Mouse (Mus musculus): ENCODE data around the gene Tmem81. TPM values are rescaled to one million over a fixed set of nuclear protein-coding genes. Genes with fewer than 3 reads are reported as not detected.

The Tmem81 gene
- total RNA-seq, 2 experiments from 2014 or later: 4.7 to 4.8 TPM

GRCm38 (mm10) chr1:132518621-132519020 lies 12.6 kb downstream of the Tmem81 start:
- DNase-seq (ENCODE audit: low spot score in 2 of 2): no peak

DNA sequence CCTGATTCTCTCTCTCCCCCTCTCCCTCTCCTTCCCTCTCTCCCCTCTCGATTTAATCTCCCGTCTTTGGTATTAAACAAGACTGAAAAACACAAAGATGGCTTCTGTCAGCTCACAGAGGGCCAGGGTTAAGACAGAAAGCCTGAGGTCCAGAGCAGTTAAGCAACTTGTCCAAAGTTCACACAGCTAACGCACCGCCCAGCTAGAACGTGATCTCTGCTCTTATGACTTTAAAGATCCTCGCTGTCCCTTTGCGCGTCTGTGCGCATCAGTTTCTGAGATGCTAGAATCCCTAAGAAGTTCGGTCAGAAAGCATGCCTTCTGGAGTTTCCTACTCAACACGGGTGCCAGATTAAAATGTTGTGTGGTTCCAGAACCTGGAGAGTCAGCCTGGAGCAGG lies 13.7 kb downstream of the Tmem81 start:
- DNase-seq (ENCODE audit: low spot score in 2 of 2): no peak

- DNase-seq (ENCODE audit: low spot score in 2 of 2): peak; percentile 44 to 45
Measured at GRCm38 (mm10) chr1:132520764-132521163, 14.7 kb downstream of the Tmem81 start.

DNA sequence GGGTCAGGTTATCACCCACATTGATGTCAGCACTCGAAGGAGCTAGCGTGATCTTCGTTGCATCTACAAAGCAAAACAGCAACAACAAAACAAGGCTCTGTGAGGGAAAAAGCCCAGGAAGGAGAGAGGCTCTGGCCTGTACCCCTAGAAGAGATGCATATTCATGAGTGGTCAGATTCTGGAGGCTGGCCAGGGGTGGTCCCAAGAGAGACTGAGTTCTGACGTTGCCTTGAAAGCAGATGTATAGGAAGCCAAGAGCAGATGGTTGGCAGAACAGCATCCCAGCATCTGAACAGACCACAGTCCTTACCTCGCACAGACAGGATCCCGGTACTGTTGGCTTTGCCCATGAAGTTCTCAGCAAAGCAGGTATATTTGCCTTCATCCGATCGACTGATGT lies 17.0 kb downstream of the Tmem81 start:
- no peak for DNase-seq (ENCODE audit: low spot score in 2 of 2)

- peak in 1 of 2 experiments; percentile 50 for DNase-seq (ENCODE audit: low spot score in 2 of 2)
Measured at GRCm38 (mm10) chr1:132523920-132524319, 17.9 kb downstream of the Tmem81 start.

DNA sequence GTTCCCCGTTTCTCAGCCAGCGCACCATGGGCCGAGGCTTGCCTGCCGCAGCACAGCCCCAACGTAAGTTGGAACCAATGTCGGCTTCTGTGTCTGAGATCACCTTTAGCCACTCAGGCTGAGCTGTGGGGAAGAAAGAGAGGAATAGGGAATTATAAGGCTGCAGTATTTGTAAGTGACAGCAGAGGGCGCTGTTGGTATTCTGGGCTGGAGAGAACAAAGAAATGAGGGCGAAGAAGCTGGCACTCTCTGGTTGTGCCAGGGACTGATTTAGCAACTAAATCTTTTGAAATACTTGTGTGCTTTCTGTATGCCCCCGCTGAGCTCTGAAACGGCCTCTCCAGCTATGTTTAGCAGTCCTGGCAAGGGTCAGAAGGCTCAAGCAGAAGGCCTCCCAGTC lies 19.8 kb downstream of the Tmem81 start:
- peak; percentile 80 to 92 for DNase-seq (ENCODE audit: low spot score in 2 of 2)

DNA sequence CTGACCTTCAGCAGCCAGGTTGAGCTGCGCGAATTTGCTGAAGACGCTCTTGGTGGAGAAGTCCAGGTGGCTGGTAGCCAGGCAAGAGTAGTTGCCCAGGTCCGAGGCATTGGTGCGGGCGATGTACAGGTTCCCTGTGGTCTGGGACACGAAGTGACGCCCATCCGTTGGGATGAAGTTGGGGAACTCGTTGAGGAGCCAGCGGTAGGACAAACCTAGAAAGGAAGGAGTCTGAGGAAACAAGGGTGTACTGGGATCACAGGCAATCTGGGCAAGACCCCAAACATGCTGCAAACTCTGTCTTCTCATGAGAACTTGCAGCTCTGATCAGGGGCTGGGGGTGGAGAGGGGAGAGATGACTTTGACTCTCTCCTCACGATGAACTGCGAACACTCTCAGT lies 22.0 kb downstream of the Tmem81 start:
- DNase-seq (ENCODE audit: low spot score in 2 of 2): no peak

DNA sequence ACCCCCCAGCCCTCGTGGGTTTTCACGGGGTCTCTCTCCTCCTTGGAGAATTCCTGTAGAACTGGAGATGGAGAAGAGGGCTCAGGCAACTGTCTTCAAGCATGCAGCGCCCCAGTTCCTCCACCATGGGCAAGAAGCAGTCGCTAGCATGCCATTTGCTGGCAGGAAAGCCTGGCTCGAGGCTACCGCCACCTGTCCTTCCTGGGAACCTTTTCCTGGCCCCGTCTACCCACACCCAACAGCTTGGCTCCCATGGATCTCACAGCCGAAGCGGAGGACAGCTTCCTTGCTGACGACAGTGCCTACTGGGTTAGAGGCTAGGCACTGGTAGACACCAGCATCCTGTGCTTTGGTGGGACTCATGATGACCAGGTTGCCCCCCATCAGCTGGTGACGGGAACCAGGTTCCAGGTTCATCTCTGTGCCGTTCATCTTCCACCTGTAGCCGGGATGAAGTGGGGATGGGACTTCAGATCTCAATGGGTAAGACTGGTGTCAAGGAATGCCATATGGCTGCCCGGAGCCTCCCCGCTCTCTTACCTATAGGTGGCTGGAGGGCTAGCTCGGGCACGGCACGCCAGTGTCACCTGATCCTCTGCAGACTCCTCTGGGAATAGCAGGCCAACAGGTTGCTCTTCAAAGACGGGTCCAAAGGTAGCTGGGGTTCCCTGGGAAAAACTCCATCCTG lies 22.8 kb downstream of the Tmem81 start:
- no peak for DNase-seq (ENCODE audit: low spot score in 2 of 2)

DNA sequence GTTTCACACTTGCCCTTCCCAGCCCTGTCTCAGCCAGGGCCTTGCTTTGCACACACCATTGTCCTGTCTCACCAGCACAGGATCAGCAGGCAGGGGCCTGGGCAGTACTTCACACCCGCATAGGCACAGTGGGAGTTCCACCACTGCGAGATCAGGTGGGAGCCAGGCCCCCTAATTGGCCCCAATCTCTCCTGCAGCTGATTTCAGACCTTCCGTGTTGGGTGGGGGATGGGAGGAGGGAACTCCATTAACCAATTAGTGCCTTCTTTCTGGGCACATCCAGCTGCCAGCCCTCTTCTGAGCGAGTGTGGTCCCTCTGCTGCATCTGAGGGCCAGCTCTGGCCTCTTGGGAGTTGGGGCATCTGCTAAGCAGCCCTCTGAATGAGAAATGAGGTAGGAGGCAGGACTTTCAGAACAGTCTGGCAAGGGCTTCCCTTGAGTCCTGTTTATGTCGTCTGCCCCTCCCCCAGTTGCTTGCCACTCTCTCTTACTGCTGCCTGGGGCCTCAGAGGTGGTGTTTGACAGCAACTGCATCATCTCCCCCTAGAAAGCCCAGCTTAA lies 24.7 kb downstream of the Tmem81 start:
- DNase-seq (ENCODE audit: low spot score in 2 of 2): no peak

- peak in 1 of 2 experiments; percentile 45 for DNase-seq (ENCODE audit: low spot score in 2 of 2)
Measured at GRCm38 (mm10) chr1:132532521-132532920, 26.5 kb downstream of the Tmem81 start.

- DNase-seq (ENCODE audit: low spot score in 2 of 2): no peak
Measured at GRCm38 (mm10) chr1:132533840-132534239, 27.8 kb downstream of the Tmem81 start.

GRCm38 (mm10) chr1:132535541-132535940 lies 29.5 kb downstream of the Tmem81 start:
- DNase-seq (ENCODE audit: low spot score in 2 of 2): no peak

- DNase-seq (ENCODE audit: low spot score in 2 of 2): no peak
Measured at GRCm38 (mm10) chr1:132536416-132536815, 30.4 kb downstream of the Tmem81 start.

DNA sequence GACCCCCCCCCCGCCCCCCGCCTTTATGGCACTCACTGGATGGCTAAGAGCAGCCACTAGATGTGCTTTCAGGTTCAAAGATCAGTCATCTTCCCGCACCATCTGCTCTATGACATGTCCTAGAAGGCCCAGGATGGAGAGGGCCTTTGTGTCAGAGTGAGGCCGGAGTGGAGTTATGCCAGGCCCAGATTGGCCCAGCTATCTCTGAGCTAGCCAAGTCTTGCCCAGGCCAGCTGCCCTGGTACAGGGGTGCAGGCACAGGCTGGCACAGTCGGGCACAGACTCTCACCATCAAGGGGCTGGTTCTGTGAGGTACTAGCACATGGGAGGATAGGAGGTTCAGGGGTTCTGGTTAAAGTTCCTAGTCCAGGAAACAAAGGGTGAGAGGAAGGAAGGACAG lies 31.7 kb downstream of the Tmem81 start:
- no peak for DNase-seq (ENCODE audit: low spot score in 2 of 2)

GRCm38 (mm10) chr1:132540701-132541100 lies 34.7 kb downstream of the Tmem81 start:
- DNase-seq (ENCODE audit: low spot score in 2 of 2): no peak

- DNase-seq (ENCODE audit: low spot score in 2 of 2): no peak
Measured at GRCm38 (mm10) chr1:132541171-132541823, 35.3 kb downstream of the Tmem81 start.

GRCm38 (mm10) chr1:132541824-132542599 lies 36.0 kb downstream of the Tmem81 start:
- no peak for DNase-seq (ENCODE audit: low spot score in 2 of 2)

DNA sequence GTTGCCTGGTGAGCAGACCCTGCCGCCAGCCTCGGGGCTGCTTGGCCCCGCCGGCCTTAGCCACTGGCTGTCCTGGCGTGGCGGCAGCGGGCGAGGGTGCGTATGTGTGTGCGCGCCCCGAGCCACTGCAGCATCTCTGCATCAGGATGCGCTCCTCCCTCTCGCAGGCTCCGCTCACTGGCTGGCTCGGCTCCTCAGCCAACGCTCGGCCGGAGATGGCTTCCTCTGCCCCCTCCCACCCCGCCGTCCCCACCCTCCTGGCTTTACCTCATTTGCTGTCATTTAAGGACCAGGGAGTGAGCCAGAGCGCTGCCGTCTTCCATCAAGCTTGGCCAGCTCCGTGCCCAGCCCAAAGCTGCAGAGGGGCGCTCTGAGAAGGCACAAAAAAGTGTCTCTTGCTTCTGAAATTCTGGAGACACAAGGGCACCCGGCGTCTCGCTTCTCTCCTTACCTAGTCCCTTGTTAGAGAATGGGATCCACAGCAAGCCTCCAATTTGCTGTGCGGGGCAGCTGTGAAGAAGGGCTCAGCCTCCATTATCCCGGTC lies 36.8 kb downstream of the Tmem81 start, which contains the start of gene Cntn2:
TSS of gene Cntn2 (minus strand) at position 495 of the 545 bp plus-strand sequence.
- DNase-seq (ENCODE audit: low spot score in 2 of 2): peak; percentile 79 to 86

- DNase-seq (ENCODE audit: low spot score in 2 of 2): no peak
Measured at GRCm38 (mm10) chr1:132543789-132544188, 37.8 kb downstream of the Tmem81 start.

DNA sequence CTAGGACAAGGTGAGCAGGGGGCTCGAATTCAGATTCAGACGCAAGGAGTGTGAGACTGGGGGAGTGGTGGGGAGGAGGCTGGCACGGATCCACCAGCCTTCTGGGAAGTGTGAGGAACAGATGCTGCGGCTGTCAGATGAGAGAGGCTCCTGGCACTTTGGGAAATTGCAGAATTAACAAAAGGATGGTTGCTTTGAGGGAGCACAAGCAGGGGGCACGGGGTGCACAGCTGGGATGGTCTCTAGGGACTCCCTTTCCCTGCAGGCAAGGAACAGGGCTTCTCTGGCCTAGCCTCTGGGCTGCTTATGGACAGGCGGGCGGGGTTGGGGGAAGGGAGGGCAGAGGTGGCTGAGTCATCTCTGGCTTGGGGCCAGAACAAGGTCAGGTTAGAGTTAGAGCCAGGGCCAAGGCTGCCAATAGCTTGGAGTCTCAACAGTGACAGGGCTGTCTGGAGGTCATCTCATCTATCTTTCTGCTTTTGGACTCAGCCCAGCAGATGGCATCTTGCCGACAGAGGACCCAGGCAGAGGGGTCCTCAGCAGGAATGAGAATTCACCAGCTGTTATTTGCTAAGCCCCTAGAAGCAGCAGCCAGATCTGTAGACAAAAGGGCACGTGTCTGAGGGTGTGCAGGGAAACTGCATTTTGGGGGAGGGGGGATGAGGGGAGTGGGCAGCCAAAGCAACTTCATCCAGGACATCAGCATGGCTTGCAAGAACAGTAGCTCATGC lies 52.0 kb downstream of the Tmem81 start:
- DNase-seq (ENCODE audit: low spot score in 2 of 2): no peak

All from left cerebral cortex, adult 18-20 months (tissue).